Mouse (Mus musculus) C3H10T1/2 (cell line): ENCODE data around the gene Metap2. TPM values are rescaled to one million over a fixed set of nuclear protein-coding genes. Genes with fewer than 3 reads are reported as not detected.

ENCODE experiments used
- polyA plus RNA-seq, 2 experiments: library from polyadenylated mRNA; unstranded; fragments of >200 nt; fragmentation: generic; extraction: Trizol; gene quantifications; one replicate each; pipeline ENCODE4 v1.2.1; 2012; ENCODE audit warnings: missing spikeins in 2 of 2

Gene Metap2
- polyA plus RNA-seq, result 100 to 1,000 TPM in 1 of 2 experiments, 10 to 100 TPM in 1; 40.0 to 139 TPM

DNA sequence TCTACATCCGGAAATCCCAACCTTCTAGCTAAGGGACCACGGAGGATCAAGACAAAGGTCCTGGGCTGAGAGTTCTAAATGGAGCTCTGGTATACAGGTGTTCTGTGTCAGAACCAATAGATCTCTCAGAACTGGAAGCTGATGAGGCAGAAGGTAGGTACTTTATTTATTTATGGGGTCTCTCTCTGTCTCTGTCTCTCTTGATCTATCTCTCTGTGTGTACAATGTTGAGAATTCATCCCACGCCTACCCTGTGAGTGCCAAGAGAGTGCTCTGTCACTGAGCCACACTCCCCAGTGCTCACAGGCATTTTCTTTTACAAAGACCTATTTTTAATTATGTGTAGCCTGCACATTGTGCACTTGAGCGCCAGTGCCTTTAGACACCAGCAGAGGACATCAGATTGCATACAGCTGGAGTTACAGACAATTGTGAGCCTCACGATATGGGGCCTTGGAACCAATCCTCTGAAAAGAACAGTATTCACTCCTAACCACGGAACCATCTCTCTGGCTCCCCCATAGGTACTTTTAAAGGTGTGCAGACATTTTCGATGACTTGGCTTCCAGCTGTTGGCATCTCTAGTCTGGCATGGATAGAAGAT lies at the start of gene Metap2:
Gene Metap2, minus strand, starts transcription at position 51 of the 604 bp plus-strand sequence.

DNA sequence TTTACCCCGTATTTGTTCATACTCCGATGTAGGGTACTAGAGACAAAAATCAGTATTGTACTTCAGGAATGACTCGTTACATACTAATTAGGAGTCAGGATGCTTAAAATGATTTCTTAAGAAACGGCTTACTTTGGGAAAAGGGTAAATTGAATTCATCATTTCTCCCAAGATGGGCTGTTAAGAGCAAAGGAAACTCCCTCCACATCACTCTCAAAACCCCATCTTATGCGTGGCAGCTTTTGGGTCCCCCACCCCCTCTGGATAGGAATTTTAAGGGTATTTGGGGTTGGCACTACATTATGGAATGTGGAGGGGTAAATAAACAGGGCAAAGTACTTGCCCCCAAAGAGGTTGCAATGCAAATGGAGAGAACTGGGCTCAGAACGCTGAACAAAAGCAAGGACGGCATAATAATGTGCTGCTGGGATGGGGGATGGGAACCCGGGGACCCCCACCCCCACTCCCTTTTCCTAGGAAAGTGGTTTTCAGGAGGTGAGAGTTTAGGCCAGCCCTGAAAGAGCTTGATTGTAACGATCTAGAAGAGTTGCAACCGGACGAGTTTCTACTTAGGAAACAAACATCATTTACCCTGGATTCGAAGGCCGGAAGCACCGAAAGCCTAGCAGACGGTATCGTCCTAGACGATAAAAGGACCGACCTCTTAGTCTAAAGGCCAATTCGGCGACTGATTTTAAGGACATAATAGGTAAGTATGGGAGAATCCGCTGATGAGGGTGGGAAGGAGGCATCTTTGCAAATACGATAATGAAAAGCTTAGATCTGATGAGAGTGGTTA lies 65.8 kb downstream of the Metap2 start, which contains the start of gene Usp44:
Gene Usp44, plus strand, starts transcription at position 625 of the 799 bp plus-strand sequence.

Other genes with a start within 250 kb of the Metap2 start
- under 1 TPM; 0.02 TPM for gene Usp44, start 65.5 kb downstream of the Metap2 start, polyA plus RNA-seq
- gene Vezt, start 138.7 kb upstream of the Metap2 start, polyA plus RNA-seq, result 10 to 100 TPM in 1 of 2 experiments, 1 to 10 TPM in 1; 2.1 to 13.2 TPM
- gene Fgd6, start 138.9 kb upstream of the Metap2 start, polyA plus RNA-seq, result under 1 TPM; 0.20 to 0.80 TPM